Mouse (Mus musculus): ENCODE measurements at regions not wholly inside any gene's neighbourhood (a gene's known extent, or its start where the extent isn't known, plus 50 kb on each side); places are given as distances from the start of the nearest gene placed in this dataset.

GRCm38 (mm10) chr9:113601451-113601850 is 106.6 kb downstream of the Pdcd6ip start:
- no peak for ATAC-seq (replicated peaks)
- H3K27ac ChIP-seq (replicated peaks), result no peak overlapping the region
- 6% methylated on average over 5 of the region's 5 CpGs for WGBS

DNA sequence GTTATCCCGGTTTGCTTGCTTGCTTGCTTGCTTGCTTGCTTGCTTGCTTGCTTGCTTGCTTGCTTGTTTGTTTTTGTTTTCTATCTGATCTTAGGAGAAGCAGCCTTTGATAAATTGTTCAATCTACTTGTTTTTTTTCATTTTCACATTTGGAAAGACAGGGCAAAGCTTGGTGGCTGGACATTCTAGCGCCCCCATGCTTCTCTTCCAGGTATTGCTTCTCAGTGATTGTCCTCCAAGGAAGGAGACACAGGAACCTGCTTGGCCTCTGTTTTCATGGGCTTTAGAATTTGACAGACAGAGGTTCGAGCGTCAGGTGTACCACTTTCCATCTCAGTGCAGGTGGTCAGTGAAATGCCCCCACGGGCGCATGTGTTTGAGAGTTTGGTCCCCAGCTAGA is 120.8 kb downstream of the Pdcd6ip start:
- Histone ChIP-seq H3K27ac (replicated peaks) (no peak overlapping the region), H3K4me3 (no peak overlapping the region), H3K36me3 (no peaks in the 10 kb centered on the region), H3K9me3 (no peaks in the 10 kb centered on the region), H3K4me2 (replicated peaks) (no peak overlapping the region), H3K27me3 (no peaks in the 10 kb centered on the region), H3K4me1 (no peaks in the 10 kb centered on the region), H3K9ac (replicated peaks) (no peak overlapping the region)
- no peak for ATAC-seq (replicated peaks)
- 61% methylated on average over 6 of the region's 6 CpGs for WGBS

More at GRCm38 (mm10) chr9:113601451-113601850, 106.6 kb downstream of the Pdcd6ip start:
- Histone ChIP-seq H3K9me3 (no peaks in the 10 kb centered on the region), H3K4me3 (no peak overlapping the region), H3K4me2 (replicated peaks) (no peak overlapping the region), H3K9ac (replicated peaks) (no peak overlapping the region), H3K27me3 (no peaks in the 10 kb centered on the region), H3K36me3 (no peaks in the 10 kb centered on the region), H3K4me1 (peaks cover 3% of the 10 kb centered on the region; the same call in 1 of the 2 replicates)

DNA sequence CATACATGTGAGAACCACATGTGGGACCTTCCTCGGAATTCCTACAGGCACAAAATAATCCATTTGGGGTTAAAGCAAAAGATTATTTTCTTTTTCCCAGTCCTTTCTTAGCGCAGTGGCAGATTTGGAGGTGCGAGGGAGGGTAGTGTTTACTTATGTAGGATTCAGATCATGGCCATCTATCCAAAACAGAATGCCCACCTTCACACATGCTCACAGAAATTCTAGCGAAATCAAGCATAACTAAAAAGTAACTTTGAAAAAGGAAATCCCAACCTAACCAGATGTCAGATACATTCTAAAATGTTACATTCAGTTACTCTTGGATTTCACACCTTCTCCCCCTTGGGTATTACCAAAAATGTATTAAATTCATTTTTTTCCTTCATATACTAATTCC is 121.6 kb downstream of the Pdcd6ip start:
- H3K4me1 ChIP-seq, result no peaks in the 10 kb centered on the region
- no peaks in the 10 kb centered on the region for H3K27me3 ChIP-seq
- no peak overlapping the region for H3K4me2 ChIP-seq (replicated peaks)
- WGBS, result 96% methylated on average over 4 of the region's 4 CpGs
- no peak for ATAC-seq (replicated peaks)
- H3K36me3 ChIP-seq, result no peaks in the 10 kb centered on the region
- no peaks in the 10 kb centered on the region for H3K9me3 ChIP-seq
- no peak overlapping the region for H3K9ac ChIP-seq (replicated peaks)
- no peak overlapping the region for H3K4me3 ChIP-seq
- no peak overlapping the region for H3K27ac ChIP-seq (replicated peaks)

GRCm38 (mm10) chr9:113578221-113578620 is 129.8 kb downstream of the Pdcd6ip start:
- H3K27ac ChIP-seq (replicated peaks), result no peak overlapping the region
- H3K36me3 ChIP-seq, result no peaks in the 10 kb centered on the region
- no peaks in the 10 kb centered on the region for H3K9me3 ChIP-seq
- H3K9ac ChIP-seq (replicated peaks), result no peak overlapping the region
- ATAC-seq (replicated peaks), result no peak
- no peak overlapping the region for H3K4me2 ChIP-seq (replicated peaks)
- H3K27me3 ChIP-seq, result no peaks in the 10 kb centered on the region
- H3K4me3 ChIP-seq, result no peak overlapping the region
- no peaks in the 10 kb centered on the region for H3K4me1 ChIP-seq
- WGBS, result 50% methylated on average over 9 of the region's 9 CpGs

- WGBS, result 91% methylated on average over 1 of the region's 1 CpGs
- Histone ChIP-seq H3K4me2 (replicated peaks) (no peak overlapping the region), H3K27ac (replicated peaks) (no peak overlapping the region), H3K9me3 (no peaks in the 10 kb centered on the region), H3K27me3 (no peaks in the 10 kb centered on the region), H3K4me3 (no peak overlapping the region), H3K36me3 (no peaks in the 10 kb centered on the region), H3K9ac (replicated peaks) (no peak overlapping the region), H3K4me1 (no peaks in the 10 kb centered on the region)
- ATAC-seq (replicated peaks), result no peak
These were observed 139.2 kb downstream of the Pdcd6ip start for GRCm38 (mm10) chr9:113568849-113569248.

DNA sequence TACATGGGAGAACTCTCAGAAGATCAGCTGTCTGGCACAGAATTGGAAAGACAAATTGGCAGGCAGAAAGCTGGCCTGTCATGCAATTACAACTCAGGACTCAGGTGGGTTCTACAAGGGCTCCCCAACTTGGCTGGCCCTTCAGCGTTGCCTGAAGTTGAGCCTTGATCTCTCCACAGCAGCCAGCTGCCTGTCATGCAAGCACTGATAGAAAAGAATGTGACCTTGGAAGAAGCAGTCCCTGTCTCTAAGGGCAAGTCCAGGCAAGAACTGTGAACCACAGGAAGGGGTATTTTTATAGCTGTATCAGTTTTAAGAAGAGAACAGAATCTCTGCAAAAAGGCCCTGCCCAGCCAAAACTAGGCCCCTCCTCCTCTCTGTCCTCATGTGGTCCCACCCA is 140.4 kb downstream of the Pdcd6ip start:
- Histone ChIP-seq H3K27ac (replicated peaks) (no peak overlapping the region), H3K36me3 (no peaks in the 10 kb centered on the region), H3K4me2 (replicated peaks) (no peak overlapping the region), H3K27me3 (no peaks in the 10 kb centered on the region), H3K9me3 (no peaks in the 10 kb centered on the region), H3K4me1 (no peaks in the 10 kb centered on the region), H3K4me3 (no peak overlapping the region), H3K9ac (replicated peaks) (no peak overlapping the region)
- no peak for ATAC-seq (replicated peaks)
- WGBS, result 82% methylated on average over 1 of the region's 1 CpGs

GRCm38 (mm10) chr9:113566620-113567019 is 141.4 kb downstream of the Pdcd6ip start:
- no peak for ATAC-seq (replicated peaks)
- no peaks in the 10 kb centered on the region for H3K9me3 ChIP-seq
- no peaks in the 10 kb centered on the region for H3K27me3 ChIP-seq
- no peaks in the 10 kb centered on the region for H3K36me3 ChIP-seq
- H3K9ac ChIP-seq (replicated peaks), result no peak overlapping the region
- no peaks in the 10 kb centered on the region for H3K4me1 ChIP-seq
- no peak overlapping the region for H3K4me2 ChIP-seq (replicated peaks)
- H3K4me3 ChIP-seq, result no peak overlapping the region
- H3K27ac ChIP-seq (replicated peaks), result no peak overlapping the region
- WGBS, result 82% methylated on average over 3 of the region's 3 CpGs

DNA sequence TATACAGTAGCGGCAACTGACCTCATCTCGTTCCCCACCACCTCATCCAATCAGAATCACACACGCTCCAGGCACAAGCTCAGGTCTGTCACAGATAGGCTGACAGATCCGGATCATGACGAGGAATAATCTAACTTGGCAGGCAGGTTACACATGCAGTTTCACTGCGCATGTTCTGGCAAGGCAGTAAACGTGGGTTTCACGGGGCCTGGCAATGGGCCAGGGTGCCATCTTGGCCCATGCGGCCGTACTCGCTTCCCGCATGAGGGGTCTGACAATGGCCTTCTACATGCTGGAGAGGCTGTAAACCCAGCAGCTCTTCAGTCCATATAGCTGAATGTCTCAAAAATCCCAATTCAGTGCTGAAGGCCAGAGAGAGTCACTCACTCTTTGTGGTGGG is 154.1 kb downstream of the Pdcd6ip start:
- H3K9ac ChIP-seq (replicated peaks), result no peak overlapping the region
- no peaks in the 10 kb centered on the region for H3K9me3 ChIP-seq
- H3K4me2 ChIP-seq (replicated peaks), result no peak overlapping the region
- H3K27me3 ChIP-seq, result no peaks in the 10 kb centered on the region
- WGBS, result 85% methylated on average over 12 of the region's 12 CpGs
- H3K4me1 ChIP-seq, result no peaks in the 10 kb centered on the region
- no peak overlapping the region for H3K4me3 ChIP-seq
- no peaks in the 10 kb centered on the region for H3K36me3 ChIP-seq
- no peak overlapping the region for H3K27ac ChIP-seq (replicated peaks)
- ATAC-seq (replicated peaks), result no peak

DNA sequence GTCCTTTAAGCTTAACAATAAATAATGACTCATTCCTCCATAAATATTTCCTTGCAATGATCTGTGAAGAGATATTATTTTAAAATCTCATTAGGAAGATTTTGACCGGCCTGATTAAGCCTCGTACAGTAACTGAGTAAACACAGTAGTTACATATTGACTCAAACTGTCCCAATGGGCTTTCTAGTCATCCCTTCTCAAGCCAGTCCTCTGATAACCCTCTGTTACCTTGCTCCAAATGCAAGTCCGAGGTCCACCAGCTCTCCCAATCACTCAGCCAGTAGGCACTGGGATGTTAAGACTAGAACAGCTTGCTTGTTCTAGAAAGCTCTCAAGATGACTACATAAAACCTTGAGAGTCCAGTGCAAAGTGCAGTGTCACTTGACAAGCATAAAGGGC is 160.6 kb downstream of the Pdcd6ip start:
- 90% methylated on average over 3 of the region's 3 CpGs for WGBS
- no peak for ATAC-seq (replicated peaks)

DNA sequence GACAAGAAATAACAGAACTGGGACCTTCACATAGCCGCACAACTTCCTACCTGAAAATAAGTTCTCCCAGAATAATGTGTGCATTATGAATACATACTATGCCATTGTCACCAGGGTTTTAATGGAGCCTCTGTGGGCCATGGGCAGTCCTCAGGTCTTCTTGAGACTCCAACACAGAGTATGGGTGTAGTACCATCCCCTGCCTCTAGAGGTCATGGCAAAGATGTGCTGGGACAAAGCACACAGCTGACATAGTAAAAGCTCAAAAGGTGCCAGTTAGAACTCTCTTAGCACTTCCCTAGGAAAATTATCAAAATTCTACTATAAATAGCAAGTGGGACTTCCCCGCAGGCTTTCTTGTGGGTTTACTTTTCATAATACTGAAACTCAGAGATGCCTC is 179.5 kb downstream of the Pdcd6ip start:
- Histone ChIP-seq H3K4me3 (no peak overlapping the region), H3K4me1 (no peaks in the 10 kb centered on the region), H3K4me2 (replicated peaks) (no peak overlapping the region), H3K27ac (replicated peaks) (no peak overlapping the region), H3K27me3 (no peaks in the 10 kb centered on the region), H3K9me3 (no peaks in the 10 kb centered on the region), H3K9ac (replicated peaks) (no peak overlapping the region), H3K36me3 (no peaks in the 10 kb centered on the region)
- ATAC-seq (replicated peaks), result no peak
- 89% methylated on average over 2 of the region's 2 CpGs for WGBS

More for the DNA sequence above, 160.6 kb downstream of the Pdcd6ip start:
- no peak overlapping the region for H3K4me3 ChIP-seq
- no peak overlapping the region for H3K4me2 ChIP-seq (replicated peaks)
- no peaks in the 10 kb centered on the region for H3K36me3 ChIP-seq
- H3K9ac ChIP-seq (replicated peaks), result no peak overlapping the region
- no peaks in the 10 kb centered on the region for H3K9me3 ChIP-seq
- H3K4me1 ChIP-seq, result no peaks in the 10 kb centered on the region
- no peak overlapping the region for H3K27ac ChIP-seq (replicated peaks)
- no peaks in the 10 kb centered on the region for H3K27me3 ChIP-seq

DNA sequence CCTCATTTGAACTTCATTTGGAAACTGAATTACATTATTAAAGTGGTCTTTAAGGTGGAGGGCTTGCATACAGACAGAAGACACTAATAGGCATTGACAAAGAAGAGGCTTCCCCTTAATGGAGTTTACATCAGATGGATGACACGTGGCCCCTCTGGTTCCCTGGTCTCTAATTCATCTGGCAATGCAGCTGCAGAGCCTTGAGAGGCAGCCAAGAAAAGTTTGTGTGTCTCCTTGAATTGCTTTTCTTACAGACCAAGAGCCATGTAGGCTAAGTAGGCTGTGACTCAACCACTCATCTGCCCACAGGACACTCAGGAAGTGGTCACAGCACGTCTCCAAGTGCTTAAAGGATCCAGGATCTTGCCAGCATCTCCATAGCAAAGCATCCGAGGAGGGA is 183.8 kb downstream of the Pdcd6ip start:
- Histone ChIP-seq H3K4me3 (no peak overlapping the region), H3K27ac (replicated peaks) (no peak overlapping the region), H3K4me1 (peaks cover 4% of the 10 kb centered on the region; the same call in 1 of the 2 replicates), H3K9ac (replicated peaks) (no peak overlapping the region), H3K27me3 (no peaks in the 10 kb centered on the region), H3K9me3 (no peaks in the 10 kb centered on the region), H3K4me2 (replicated peaks) (no peak overlapping the region), H3K36me3 (no peaks in the 10 kb centered on the region)
- no peak for ATAC-seq (replicated peaks)
- 68% methylated on average over 3 of the region's 3 CpGs for WGBS

GRCm38 (mm10) chr9:113523173-113523572 is 184.9 kb downstream of the Pdcd6ip start:
- ATAC-seq (replicated peaks), result no peak
- no peaks in the 10 kb centered on the region for H3K36me3 ChIP-seq
- no peak overlapping the region for H3K27ac ChIP-seq (replicated peaks)
- H3K27me3 ChIP-seq, result no peaks in the 10 kb centered on the region
- H3K9me3 ChIP-seq, result no peaks in the 10 kb centered on the region
- no peak overlapping the region for H3K9ac ChIP-seq (replicated peaks)
- 93% methylated on average over 2 of the region's 2 CpGs for whole genome bisulfite sequencing
- H3K4me3 ChIP-seq, result no peak overlapping the region
- H3K4me2 ChIP-seq (replicated peaks), result no peak overlapping the region
- peaks cover 4% of the 10 kb centered on the region; the same call in 1 of the 2 replicates for H3K4me1 ChIP-seq

DNA sequence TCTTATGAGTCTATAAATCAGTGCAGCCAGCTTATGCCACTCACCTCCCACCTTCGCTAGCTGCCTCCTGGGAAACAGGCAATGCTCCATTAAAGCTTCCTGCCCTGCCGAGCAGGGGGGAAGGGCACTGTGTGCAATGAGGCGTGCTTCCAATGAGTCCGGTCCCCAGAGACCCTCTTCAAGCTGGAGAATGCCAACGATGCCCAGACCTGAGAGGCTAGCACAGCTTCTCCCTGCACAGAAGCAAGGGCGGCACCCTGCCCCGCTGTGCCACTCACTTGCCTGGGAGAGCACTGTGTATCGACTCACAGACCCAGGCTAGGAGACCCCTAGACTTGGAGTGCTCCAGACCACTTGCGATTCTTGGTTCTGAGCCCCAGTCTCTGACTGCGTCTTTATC is 188.3 kb downstream of the Pdcd6ip start:
- 66% methylated on average over 10 of the region's 10 CpGs for WGBS
- ATAC-seq (replicated peaks), result no peak

More for the DNA sequence above, 188.3 kb downstream of the Pdcd6ip start:
- no peak overlapping the region for H3K9ac ChIP-seq (replicated peaks)
- no peaks in the 10 kb centered on the region for H3K27me3 ChIP-seq
- H3K4me2 ChIP-seq (replicated peaks), result no peak overlapping the region
- peaks cover 7% of the 10 kb centered on the region for H3K4me1 ChIP-seq
- H3K9me3 ChIP-seq, result no peaks in the 10 kb centered on the region
- no peak overlapping the region for H3K27ac ChIP-seq (replicated peaks)
- no peaks in the 10 kb centered on the region for H3K36me3 ChIP-seq
- no peak overlapping the region for H3K4me3 ChIP-seq

All from forebrain, embryonic 15.5 days (tissue).